Mouse (Mus musculus) heart, postnatal 14 days (tissue): ENCODE results near the gene Sh2b1. TPM values are rescaled to one million over a fixed set of nuclear protein-coding genes. Genes with fewer than 3 reads are reported as not detected.
A peak's percentile ranks its signal among the peaks of the same experiment; 100 is the strongest.

ENCODE experiments used
- DNase-seq, 2 experiments: peaks; one replicate each; pipeline ENCODE4 v3.0.0; 2021 to 2022
- intact Hi-C: fragments of 180-260 bp; cut with DNase I; formaldehyde crosslinking; loops from one replicate; pipeline ENCODE4 v1.15.1; 2025
- total RNA-seq, 2 experiments: library from RNA; stranded (reverse); gene quantifications; 2 replicates each; pipeline ENCODE4 v1.2.3; 2021

Gene Sh2b1
- total RNA-seq, 2 experiments from 2014 or later: 44.3 to 44.8 TPM

DNA sequence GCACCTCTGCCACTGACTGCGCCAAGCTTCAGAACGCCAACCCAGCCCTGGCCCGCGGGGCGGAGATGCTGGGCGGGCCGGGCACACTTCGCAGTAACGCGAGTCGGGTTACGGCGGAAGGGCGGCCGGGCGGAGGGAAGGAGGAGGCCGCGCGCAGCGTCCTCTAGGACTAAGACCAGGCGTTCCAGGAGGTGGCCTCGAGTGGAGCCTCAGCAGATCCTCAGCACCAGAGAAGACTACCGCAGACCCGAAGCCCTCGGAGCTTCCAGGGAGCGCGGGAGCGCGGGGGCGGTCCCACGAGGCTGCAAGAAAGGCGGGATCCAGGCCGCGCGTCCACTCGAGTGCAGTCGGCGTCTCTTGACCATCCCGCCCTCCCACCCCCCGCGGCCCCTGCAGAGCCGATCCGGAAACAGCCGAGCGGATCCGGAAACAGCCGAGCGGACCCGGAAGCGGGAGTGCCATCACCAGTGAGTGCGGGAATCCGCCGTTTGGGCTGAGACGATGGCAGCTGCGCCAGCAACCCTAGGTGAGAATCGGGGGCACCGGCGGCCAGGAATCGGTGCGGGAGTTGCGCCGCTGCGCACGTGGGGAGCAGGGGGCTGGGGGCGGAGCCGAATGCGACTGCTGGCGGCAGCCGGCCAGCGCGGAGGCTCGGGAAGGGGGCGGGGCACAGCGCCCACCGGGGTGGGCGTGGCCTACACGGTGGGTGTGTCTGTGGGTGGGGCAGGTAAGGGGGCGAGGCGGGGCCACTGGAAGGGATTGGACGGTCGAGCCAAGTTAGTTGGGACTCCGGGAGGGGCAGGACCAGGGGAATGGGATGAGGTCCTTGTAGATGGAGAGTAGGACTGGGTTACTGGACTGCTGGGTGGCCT is 46.4 kb downstream of the Sh2b1 start, which contains the start of gene Rabep2:
Gene Rabep2, plus strand, starts transcription at position 129 of the 872 bp plus-strand sequence.
- intact Hi-C loops: loop anchor here (2.0 kb wide), 1 partner anchor 30 kb away; no protein-coding TSS in a partner anchor
- peak; percentile 97 to 98 for DNase-seq

DNA sequence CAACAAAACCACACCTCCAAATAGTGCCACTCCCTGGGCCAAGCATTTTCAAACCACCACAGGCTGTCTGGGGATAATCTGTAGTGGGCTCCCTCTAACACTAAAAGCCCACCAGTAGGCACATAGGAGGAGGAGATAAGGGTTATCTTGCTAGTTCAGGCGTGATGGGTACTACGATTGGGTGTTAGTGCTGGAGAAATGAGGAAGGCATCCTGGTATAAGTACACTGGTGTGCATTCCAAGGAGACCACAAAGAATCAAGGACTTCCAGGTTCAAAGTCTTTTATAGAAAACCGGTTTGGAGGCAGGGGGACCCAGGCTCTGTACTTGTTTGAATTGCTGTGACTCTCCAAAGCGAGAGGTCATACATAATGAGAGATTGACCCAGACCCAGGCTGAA is 47.1 kb downstream of the Sh2b1 start:
- DNase-seq: no peak
- intact Hi-C loops: loop anchor here (2.0 kb wide), 1 partner anchor 29 kb away; no protein-coding TSS in a partner anchor

DNA sequence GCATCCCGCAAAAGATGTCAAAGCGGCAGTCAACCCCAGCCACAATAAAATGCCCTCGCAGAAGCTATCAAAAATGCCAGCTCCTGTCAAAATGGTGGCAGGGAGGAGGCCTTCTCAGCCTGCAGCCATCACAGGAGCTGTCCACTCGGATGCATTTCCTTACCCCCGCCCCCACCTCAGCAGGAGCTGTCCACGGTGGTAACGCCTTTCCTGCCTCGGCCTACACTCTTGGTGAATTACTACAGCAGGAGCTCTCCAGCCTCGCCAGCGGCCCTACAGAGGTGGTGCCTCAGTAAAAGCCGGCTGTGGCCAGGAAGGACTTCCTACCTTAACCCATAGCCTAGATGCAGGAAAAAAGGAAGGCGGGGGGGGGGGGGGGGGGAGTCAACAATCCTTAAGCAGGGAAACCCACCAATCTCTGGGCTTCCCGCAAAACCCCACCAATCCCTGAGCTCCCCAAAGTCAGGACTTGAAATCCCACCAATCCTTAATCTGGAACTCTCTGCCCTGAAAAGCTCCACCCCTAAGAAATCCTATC is 47.8 kb downstream of the Sh2b1 start:
- no peak for DNase-seq
- intact Hi-C loops: no loop called here

DNA sequence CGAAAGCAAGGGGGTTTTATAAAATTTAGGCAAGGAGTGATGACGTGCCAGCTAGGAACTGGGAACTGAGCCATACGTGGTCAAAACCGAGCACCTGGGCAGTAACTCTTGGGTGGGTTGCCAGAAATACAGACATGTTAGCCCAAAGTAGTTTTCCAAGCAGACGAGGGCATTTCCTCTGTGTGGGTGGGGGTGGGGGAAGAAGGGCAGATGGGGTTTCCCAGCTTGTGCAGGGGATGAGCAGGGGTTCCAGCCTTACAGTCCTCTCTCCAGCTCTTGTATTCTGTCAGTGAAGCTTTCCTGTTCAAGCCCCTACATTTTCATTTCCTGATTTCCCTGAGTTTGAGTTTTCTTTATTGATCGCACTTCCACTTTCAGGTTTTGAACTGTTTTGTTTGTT is 51.1 kb downstream of the Sh2b1 start:
- intact Hi-C loops: no loop called here
- DNase-seq: no peak

- no peak for DNase-seq
These were observed 53.5 kb downstream of the Sh2b1 start for GRCm38 (mm10) chr7:126421756-126422155.

DNA sequence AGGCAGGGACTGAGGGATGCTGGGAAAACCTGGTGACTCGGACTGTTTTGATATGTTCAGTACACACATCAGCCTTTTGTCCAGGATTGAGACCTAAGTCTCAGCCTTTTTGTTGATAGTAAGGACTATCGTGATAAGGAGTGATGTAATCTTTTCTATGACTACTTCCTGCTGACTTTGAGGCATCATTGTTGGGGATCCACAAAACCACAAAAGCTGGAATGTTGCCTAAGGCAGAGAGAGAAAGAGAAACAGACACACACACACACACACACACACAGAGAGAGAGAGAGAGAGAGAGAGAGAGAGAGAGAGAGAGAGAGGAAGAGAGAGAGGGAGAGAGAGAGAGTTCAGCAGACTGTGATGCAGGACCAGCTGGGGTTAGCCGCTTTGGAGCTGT is 56.7 kb downstream of the Sh2b1 start:
- no peak for DNase-seq
- intact Hi-C loops: no loop called here

More at GRCm38 (mm10) chr7:126421756-126422155, 53.5 kb downstream of the Sh2b1 start:
- intact Hi-C loops: no loop called here

- DNase-seq: no peak
- intact Hi-C loops: no loop called here
These were observed 57.6 kb downstream of the Sh2b1 start for GRCm38 (mm10) chr7:126417606-126418005.

GRCm38 (mm10) chr7:126417045-126417444 is 58.2 kb downstream of the Sh2b1 start:
- intact Hi-C loops: no loop called here
- no peak for DNase-seq

Other genes starting within 250 kb of the Sh2b1 start
- 10 to 100 TPM; 77.7 to 82.2 TPM for gene Sbk1, start 202.8 kb downstream of the Sh2b1 start, total RNA-seq
- 10 to 100 TPM in 1 of 2 experiments, 1 to 10 TPM in 1; 2.3 to 13.3 TPM for gene Lat, start 105.9 kb downstream of the Sh2b1 start, total RNA-seq
- 10 to 100 TPM; 36.3 to 38.3 TPM for gene Spns1, start 98.0 kb downstream of the Sh2b1 start, total RNA-seq
- 1 to 10 TPM; 5.4 to 7.1 TPM for gene Nfatc2ip, start 78.7 kb downstream of the Sh2b1 start, total RNA-seq
- gene Cd19, start 60.5 kb downstream of the Sh2b1 start, total RNA-seq: under 1 TPM; 0.53 to 0.56 TPM
- gene Rabep2, start 46.7 kb downstream of the Sh2b1 start, total RNA-seq: 1 to 10 TPM; 7.7 TPM
- gene Atp2a1, start 12.3 kb downstream of the Sh2b1 start, total RNA-seq: under 1 TPM; 0.48 to 0.49 TPM
- 100 to 1,000 TPM; 291 to 309 TPM for gene Tufm, start 11.9 kb upstream of the Sh2b1 start, total RNA-seq
- gene Atxn2l, start 28.0 kb upstream of the Sh2b1 start, total RNA-seq: 10 to 100 TPM; 44.6 to 47.1 TPM
- 100 to 1,000 TPM; 138 to 140 TPM for gene Eif3c, start 91.0 kb upstream of the Sh2b1 start, total RNA-seq
- gene Apobr, start 109.5 kb upstream of the Sh2b1 start, total RNA-seq: 1 to 10 TPM in 1 of 2 experiments, under 1 TPM in 1; 0.65 to 1.7 TPM
- 10 to 100 TPM; 13.2 to 13.3 TPM for gene Cln3, start 110.4 kb upstream of the Sh2b1 start, total RNA-seq
- gene Il27, start 119.5 kb upstream of the Sh2b1 start, total RNA-seq: not detected
- gene Nupr1, start 155.4 kb upstream of the Sh2b1 start, total RNA-seq: 1 to 10 TPM; 8.7 to 9.2 TPM
- gene Sgf29, start 173.9 kb upstream of the Sh2b1 start, total RNA-seq: 10 to 100 TPM; 24.6 to 28.6 TPM
- gene Sult1a1, start 201.0 kb upstream of the Sh2b1 start, total RNA-seq: 10 to 100 TPM; 38.6 to 43.2 TPM
- 10 to 100 TPM; 49.2 to 51.2 TPM for gene Bola2, start 220.0 kb upstream of the Sh2b1 start, total RNA-seq
- 1 to 10 TPM; 5.7 to 7.7 TPM for gene Slx1b, start 220.4 kb upstream of the Sh2b1 start, total RNA-seq
- gene Coro1a, start 232.4 kb upstream of the Sh2b1 start, total RNA-seq: 10 to 100 TPM in 1 of 2 experiments, 1 to 10 TPM in 1; 8.8 to 28.1 TPM